Mouse (Mus musculus): ENCODE results near the gene Snai1.

Gene Snai1

DNA sequence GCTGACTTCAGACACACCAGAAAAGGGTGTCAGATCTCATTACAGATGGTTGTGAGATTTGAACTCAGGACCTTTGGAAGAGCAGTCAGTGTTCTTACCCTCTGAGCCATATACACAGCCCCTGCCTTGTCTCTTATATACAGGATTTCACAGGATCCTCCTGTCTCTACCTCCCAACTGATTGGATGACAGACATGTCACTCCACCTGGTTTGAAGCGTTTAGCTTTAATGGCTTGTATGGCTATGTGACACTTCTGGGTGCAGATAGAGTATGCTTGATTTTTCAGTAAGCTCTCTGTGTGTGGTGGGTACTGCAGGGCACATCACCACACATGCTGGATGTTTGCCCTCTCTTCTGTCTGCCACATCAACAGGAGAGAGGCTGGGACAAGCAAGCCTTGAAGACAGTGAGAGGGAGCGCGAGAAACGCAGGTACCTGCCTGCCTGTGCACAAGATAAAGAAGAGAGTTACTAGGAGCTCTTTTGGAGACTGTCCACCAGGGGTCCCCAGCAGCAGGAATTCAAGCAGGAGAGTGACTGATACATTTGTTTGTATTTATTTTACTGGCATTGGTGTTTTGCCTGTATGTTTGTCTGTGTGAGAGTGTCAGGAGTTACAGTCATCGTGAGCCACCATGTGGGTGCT lies 18.3 kb upstream of the Snai1 start:
- no peak for DNase-seq (ENCODE audit: low spot score)

DNA sequence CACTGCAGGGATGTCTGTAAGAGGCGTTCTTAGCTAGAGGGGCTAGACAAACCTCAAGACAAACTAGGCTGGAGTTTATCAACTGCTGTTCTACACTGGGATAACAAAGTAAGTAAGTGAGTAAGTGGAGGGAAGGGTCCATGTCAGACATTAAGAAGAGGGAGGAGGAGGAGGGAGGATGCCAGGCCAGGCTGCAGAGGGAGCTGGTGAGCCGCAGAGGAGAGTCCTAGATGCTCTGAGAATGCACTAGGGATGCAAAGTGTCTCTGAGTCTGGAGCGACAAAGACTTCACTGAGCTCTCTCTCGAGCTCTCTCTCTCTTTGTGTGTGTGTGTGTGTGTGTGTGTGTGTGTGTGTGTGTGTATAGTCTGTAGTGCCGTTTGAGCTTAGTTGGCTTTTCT lies 9.7 kb upstream of the Snai1 start:
- no peak for DNase-seq (ENCODE audit: low spot score)

DNA sequence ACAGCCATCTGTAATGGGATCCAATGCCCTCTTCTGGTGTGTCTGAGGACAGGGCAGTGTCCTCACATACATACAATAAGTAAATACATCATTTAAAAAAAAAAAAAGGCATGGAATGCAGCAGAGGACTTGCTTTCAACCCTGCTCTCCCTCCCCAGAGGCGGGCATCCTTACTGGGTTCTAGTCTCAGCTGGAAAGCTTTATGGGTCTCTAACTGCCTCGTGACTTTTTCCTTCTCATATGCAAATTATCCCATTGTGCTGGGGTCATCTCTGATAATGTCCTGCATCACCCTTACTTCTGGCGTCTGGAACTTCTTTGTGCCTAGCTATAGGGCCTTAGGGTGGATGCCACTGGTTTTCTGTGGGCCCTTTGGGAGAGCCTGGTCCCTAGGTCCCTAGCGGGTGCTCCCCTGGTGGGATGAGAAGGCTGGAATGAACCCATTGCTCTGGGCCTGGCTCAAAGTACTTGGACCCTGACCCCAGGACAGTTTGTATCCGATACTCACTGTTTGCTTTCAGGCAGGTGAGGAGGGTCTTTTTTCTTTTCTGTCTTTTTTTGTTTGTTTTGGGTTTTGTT lies 8.0 kb upstream of the Snai1 start:
- no peak for DNase-seq (ENCODE audit: low spot score)

DNA sequence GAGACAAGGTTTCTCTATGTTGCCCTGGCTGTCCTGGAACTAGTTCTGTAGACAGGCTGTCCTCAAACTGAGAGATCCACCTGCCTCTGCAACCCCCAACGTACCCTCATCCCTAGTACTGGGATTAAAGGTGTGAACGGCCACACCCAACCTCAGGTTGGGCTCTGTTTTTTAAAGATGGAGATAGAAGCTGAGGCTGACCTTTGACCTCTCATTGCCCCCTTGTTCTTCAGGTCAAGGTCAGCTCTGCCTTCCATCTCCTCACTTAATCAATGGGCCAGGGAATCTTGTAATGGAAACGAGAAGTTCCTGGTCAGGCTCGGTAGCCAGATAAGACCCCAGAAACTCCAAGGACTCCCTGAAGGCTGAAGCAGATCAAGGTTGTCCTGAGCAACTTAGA lies 7.5 kb upstream of the Snai1 start:
- DNase-seq (ENCODE audit: low spot score): no peak

DNA sequence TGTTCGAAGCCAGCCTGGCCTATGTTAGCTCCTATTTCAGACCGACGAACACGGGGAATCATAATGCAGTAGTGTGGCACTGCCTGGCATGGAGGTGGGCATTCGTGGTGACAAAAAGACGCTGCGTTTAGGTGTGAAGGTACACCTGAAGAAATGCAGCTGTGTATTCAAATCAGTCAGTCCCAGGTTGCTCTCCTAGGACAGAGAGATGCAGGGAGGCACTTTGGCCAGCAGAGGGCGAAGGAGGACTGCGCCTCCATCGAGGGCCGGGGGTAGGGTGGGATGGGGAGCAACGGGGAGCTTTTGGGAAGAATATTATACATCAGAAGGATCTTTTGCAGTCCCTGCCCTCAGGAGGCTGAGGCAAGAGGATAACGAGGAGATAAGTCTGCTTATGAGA lies 5.9 kb upstream of the Snai1 start:
- DNase-seq (ENCODE audit: low spot score): no peak

DNA sequence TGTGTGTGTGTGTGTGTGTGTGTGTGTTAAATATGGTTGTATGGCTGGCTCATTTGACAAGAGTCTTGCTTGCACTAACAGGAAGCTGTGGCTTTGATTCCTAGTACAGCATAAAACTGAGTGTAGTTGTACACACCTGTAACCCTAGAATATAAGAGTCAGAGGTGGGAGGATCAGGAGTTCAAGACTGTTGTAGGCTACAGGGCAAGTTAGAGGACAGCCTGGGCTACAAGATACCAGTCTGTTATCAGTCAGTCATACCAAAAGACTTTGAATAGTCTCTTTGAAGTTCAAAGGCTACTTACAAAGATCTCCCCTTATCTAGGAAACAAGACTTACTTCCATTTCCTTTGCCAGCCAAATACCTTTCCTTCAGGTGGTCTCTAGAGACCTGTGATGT lies 4.1 kb upstream of the Snai1 start:
- DNase-seq (ENCODE audit: low spot score): no peak

DNA sequence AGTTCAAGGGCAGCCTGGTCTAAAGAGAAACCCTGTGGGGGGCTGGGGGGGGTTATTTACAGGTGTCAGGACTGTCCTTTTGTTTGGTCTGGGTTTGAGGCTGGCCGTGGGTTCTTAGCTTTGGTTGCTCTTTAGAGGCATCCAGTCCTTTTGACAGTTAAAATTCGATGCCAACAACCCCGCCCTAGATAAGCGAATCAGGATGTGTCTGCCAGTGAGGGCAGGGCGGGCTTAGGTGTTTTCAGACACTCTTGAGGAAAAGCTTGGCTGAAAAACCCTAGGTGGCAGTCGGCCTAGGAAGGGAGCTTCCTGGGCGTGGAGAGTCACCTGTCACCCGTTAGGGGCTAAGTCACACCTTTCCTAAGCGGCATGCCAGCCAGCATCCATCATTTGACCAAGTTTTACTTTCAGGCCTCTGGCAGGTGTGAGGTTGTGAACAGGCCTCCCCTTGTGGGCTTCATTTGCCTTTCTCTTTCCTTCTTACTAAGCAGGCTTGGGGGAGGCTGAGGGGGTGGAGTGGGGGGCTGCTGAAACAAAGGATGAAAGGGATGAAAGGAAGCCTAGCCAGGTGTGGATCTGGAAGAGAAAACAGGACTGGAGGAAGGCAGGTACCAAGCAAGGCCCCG lies 1.6 kb upstream of the Snai1 start:
- DNase-seq (ENCODE audit: low spot score): no peak

DNA sequence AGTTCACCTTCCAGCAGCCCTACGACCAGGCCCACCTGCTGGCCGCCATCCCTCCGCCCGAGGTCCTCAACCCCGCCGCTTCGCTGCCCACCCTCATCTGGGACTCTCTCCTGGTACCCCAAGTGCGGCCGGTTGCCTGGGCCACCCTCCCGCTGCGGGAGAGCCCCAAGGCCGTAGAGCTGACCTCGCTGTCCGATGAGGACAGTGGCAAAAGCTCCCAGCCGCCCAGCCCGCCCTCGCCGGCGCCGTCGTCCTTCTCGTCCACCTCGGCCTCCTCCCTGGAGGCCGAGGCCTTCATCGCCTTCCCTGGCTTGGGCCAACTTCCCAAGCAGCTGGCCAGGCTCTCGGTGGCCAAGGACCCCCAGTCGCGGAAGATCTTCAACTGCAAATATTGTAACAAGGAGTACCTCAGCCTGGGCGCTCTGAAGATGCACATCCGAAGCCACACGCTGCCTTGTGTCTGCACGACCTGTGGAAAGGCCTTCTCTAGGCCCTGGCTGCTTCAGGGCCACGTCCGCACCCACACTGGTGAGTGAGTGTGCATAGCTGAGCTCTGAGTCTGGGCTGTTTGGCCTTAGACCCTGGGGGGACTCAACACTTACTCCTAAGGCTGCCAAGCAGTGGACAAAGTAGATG lies 794 bp downstream of the Snai1 start:
- DNase-seq (ENCODE audit: low spot score): no peak

DNA sequence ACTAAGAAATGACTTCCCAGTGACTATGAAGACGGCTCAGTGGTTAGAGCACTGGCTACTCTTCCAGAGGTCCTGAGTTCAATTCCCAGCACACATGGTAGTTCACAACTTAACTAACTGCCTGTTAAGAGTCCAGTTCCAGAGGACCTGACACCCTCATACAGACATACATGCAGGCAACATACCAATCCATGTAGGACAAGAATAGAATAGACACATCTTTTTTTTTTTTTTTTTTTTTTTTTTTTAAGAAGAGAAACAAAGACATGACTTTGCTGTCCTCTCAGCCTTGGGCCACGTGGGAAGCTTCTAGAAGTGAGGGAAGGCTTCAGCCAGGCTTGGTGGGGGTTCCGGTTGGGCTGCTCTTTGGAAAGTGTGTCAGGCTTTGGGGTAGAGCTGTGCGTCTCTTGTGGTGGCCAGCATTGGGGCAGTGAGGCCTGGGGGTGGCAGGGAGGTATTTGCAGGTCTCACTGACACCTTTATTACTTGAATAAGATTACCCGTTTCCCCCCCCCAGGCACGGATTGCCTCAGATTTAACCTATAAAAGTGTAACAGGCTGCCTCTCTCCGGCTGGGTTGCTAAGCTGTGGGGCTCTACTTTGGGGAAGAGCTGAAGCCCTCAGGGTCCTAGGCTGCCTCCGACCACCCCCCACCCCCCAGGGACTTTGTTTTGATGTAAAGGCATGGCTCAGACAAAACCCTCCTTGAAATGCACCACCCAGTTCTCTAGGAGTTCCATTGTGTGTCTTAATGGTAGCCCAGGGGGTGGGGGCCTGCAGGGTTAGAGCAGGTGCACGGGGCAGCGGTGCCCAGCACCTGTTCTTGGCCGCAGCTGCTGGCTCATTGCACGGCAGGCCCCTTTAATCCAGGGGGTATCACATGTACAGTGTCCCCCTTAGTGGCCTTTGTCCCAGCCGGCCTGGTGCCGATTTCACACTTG lies 1.8 kb downstream of the Snai1 start:
- no peak for DNase-seq (ENCODE audit: low spot score)

DNA sequence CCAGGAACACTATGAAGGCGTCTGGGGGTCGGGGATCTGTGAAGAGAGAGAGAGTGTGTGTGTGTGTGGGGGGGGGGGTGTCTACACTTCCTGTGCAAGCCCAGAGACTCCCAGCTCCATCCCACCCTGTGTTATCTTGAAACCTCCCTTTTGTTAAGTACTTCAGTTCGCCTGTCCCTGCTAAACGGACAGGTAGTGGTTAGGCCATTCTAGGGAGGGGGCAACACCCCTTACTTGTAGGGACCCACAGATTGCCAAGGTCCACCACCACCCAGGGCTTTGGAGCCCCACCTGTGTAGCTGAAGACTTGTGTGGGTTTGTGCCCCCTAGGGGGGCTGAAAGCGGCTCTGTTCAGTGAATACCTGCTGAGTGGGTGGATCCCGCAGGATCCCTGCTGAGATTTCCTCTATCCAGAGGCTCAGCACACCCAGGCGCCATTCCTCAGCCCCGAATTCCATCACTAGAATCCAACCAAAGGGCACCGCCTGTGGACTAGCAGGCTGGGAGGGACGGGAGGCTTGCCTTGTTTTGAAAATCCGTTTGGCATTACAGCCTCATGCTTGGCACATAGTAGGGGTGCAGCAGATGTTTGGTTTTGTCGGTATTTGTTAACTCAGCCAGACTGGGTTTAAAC lies 2.6 kb downstream of the Snai1 start:
- no peak for DNase-seq (ENCODE audit: low spot score)

DNA sequence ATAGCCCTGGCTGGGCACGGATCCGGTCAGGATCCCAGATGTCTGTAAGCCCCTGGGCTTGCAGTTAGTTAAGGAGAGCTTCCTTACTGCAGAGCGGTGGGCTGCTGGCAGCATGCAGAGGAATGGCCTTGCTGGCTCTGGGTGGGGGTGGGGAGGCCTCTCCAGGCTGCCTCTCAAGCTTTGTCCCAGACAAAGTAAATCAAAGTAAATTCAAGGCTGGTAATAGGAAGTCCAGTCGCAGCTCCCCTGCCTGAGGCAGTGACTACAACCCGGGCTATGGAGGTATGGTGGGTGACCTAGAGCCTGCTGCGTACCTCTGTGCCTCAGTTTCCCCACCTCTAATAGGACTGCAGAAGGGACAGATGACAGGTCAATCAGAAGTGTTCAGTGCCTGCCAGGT lies 3.3 kb downstream of the Snai1 start:
- no peak for DNase-seq (ENCODE audit: low spot score)

DNA sequence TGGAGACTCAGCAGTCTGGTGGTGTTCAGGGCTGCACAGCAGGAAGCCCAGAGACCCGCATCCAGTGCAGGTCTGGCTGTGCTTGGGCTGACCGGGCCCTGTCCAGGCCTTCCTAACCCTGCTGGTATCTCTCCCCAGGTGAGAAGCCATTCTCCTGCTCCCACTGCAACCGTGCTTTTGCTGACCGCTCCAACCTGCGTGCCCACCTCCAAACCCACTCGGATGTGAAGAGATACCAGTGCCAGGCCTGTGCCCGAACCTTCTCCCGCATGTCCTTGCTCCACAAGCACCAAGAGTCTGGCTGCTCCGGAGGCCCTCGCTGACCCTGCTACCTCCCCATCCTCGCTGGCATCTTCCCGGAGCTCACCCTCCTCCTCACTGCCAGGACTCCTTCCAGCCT lies 3.8 kb downstream of the Snai1 start:
- DNase-seq (ENCODE audit: low spot score): no peak

DNA sequence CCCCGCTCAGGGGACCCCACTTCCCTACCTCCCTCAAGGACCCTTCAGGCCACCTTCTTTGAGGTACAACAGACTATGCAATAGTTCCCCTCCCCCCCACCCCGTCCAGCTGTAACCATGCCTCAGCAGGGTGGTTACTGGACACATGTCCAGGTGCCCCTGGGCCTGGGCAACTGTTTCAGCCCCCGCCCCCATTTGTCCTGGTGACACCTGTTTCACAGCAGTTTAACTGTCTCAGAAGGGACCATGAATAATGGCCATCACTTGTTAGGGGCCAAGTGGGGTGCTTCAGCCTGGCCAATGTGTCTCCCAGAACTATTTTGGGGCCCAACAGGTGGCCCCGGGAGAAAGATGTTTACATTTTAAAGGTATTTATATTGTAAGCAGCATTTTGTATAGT lies 4.4 kb downstream of the Snai1 start:
- DNase-seq (ENCODE audit: low spot score): no peak

DNA sequence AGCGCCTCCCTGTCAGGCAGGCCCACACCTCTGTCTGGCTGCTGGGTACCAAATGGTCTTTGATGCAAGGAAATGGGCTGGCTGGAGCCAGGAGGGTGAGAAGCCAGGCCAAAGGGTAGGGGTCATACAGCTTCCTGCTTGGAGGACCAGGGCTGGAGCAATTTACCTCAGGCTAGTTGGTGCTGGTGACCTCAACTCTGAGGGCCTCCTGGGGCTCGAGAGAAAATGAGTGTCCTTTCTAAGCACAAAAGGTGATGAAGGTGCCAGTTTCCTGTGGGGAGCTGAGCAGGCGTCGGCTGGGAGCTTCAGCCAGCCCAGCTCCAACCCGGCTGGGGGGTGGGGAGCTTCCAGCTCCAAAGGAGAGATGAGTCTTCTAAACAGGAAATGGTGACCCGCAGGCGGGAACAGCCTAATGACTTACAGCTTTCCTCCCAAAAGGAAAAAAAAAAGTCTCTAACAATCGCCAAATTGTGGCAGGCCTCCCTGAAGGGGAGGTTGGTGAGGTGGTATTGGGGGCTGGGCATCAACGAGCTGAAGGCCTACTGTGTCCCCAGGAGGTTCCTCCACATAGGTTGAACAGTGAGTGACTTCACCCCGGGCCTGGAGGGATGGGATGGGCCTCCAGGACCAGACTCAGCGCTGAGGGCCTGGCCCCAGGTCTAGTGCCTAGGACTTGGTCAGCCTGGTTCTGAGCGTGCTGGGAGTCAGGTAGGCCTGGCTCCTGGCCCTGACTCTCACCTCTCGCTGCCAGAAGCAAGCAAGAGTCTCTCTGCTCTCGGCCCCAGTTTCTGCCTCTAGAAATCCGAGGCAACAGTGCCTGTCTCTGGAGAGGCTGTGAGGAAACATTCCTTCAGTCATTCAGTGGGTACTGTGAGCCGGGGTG lies 5.4 kb downstream of the Snai1 start:
- no peak for DNase-seq (ENCODE audit: low spot score)

DNA sequence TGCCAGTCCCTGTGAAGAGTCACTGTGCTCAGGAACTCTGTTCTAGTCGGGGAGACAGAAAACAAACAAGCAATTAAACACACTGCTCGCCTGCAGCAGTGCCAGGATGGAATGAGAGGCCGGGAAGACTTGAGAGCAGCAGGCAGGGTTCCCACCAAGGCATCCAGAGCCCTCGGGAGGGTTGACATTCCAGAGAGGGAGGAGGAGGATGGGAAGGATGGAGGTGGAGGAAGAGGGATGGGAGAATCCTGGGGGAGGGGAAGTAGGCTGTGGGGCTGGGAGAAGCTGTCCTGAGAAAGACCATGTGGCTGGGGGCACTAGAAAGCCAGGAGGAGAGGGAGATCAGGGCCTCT lies 6.0 kb downstream of the Snai1 start:
- DNase-seq (ENCODE audit: low spot score): no peak

DNA sequence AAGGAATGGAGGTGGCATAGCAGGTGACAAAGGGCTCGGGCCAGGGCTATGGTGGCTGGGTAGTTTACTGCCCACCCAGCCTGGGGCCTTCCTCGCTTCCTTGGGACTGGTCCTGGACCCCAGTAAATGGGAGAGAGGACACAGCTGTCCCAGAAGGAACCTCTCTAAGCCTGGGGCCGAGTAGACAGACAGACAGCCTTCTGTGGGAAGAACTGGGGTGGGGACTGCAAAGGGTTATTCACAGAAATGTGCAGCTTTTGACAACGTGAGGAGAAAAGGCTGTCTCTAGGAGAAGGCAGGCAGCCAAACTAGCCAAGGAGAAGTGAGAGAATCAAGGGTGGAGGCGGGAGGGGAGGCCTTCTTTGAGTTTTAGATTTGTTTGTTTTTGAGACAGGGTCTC lies 6.5 kb downstream of the Snai1 start:
- no peak for DNase-seq (ENCODE audit: low spot score)

DNA sequence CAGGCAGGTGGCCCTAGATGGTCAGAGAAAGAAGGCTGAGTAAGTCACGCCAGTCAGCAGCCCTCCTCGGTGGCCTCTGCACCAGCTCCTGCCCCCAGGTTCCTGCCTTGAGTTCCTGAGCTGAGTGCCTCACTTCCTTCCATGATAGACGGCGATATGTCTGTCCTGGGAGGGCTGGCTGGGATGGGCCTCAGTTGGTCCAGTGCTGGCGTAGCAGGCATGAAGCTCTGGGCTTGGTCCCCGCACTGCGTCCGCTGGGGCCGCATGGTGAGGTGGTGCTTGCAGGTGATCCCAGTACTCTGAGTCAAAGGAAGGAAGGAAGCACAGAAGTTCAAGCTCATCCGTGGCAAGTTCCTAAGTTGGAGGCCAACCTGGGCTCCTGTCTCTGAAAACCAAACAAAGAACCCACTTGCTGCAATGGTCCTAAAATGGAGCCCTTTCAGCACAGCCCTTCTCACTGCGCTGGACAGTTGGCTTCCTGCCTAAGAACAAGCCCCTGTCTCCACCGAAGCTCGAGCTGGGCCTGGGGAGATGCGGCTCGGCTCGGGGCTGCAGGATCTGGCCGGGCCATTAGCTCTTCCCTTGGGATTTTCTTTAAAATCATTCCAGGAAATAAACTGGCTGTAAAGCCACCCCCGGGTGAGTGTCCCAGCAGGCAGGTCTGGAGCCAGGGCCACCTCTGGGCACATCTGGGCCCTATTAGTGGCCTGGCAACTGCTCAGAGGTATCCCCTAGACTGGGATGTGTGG lies 8.6 kb downstream of the Snai1 start:
- DNase-seq (ENCODE audit: low spot score): no peak

DNA sequence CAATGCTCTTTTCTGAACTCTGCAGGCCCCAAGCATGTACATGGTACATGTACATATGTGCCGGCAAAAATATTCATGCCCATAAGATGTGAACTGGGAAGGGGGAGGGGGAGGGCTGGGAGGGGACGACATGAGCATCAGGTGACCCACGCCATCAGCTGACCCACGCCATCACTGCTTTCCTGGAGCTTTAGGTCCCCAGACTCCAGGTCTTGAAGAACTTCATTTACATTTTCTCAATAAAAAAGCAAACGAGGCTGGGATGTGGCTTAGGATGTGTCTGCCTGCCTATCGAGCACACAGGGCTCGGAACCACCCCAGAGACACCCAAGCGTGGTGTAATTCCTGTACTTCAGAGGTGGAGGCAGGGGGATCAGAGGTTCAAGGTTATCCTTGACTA lies 9.4 kb downstream of the Snai1 start:
- no peak for DNase-seq (ENCODE audit: low spot score)

DNA sequence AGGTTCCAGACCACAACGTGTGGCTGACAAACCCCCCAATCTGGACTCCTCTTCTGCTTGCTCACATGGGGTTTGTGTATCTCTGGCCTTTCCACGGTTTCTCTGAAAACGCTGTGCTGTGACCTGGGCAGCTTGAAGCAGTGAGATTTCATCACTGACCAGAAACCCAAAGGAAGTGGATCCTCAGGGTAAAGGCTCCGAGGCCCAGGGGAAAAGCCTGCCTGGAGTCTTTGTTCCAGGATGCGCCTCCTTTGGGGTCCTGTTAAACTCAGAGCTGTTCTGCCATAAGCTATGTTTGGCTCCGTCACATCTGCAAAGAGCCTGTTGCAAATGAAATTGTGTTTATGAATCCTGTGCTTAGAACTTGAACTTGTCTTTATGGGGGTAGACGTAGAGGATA lies 11.0 kb downstream of the Snai1 start:
- no peak for DNase-seq (ENCODE audit: low spot score)

DNA sequence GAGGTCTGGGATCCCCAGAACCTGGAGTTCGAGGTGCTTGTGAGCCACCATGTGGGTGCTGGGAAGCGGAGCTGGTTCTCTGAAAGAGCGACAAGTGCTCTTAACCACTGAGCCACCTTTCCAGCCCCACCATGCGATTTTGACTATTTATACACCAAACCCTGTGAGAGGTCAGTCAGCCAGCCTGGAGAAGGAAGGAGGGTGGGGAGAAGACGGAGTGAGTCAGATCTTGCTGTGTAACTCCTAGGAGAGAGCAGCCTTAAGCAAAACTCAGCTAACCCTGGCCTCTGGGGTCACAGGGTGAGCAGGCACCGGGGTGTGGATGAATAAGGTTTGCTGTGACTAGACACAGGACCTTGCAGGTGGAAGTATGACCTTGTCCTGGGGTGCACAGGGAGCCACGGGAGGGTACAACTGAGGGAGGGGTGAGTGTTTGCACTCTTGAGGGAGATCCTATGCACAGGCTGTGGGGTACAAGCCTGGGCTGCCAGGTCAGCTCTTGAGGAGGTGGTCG lies 12.4 kb downstream of the Snai1 start:
- no peak for DNase-seq (ENCODE audit: low spot score)
